Mouse (Mus musculus): Measurements from ENCODE around the gene Scand1. TPM values are rescaled to one million over a fixed set of nuclear protein-coding genes. Genes with fewer than 3 reads are reported as not detected.
A peak's percentile ranks its signal among the peaks of the same experiment; 100 is the strongest.

Scand1 gene
- polyA plus RNA-seq, 1 experiment from 2014 or later, result 119 TPM

GRCm38 (mm10) chr2:156311441-156311840 is 1.1 kb downstream of the Scand1 start:
- peak overlapping the region; percentile 87 for H3K9ac ChIP-seq (replicated peaks; ENCODE audit: low read depth)
- 0 out of 2 replicates have a peak, but pooled peaks cover 3% of the 10 kb centered on the region for H3K4me1 ChIP-seq (ENCODE audit: insufficient read depth, low read depth, low read length)
- ATAC-seq (no peak), DNase-seq (ENCODE audit: low spot score) (peak; percentile 20)
- H3K36me3 ChIP-seq (ENCODE audit: insufficient read depth, low read length), result no peaks in the 10 kb centered on the region
- TF ChIP-seq CTCF (IDR thresholded peaks at IDR 0.05), result no peak
- H3K9me3 ChIP-seq (ENCODE audit: low read length), result no peaks in the 10 kb centered on the region
- 22% methylated on average over 8 of the region's 8 CpGs for WGBS
- H3K27me3 ChIP-seq (replicated peaks; ENCODE audit: insufficient read depth, low read length), result no peaks in the 10 kb centered on the region
- H3K4me2 ChIP-seq (replicated peaks; ENCODE audit: low read depth, low read length), result peak overlapping the region; percentile 76
- H3K27ac ChIP-seq (ENCODE audit: low read length), result peak overlapping the region; percentile 99
- peak overlapping the region; percentile 91 for H3K4me3 ChIP-seq (ENCODE audit: low read depth, low read length)

GRCm38 (mm10) chr2:156310945-156311344 is 1.6 kb downstream of the Scand1 start:
- no peaks in the 10 kb centered on the region for H3K27me3 ChIP-seq (replicated peaks; ENCODE audit: insufficient read depth, low read length)
- H3K36me3 ChIP-seq (ENCODE audit: insufficient read depth, low read length), result no peaks in the 10 kb centered on the region
- DNase-seq (ENCODE audit: low spot score) (no peak), ATAC-seq (no peak)
- no peak overlapping the region for H3K4me2 ChIP-seq (replicated peaks; ENCODE audit: low read depth, low read length)
- no peak overlapping the region for H3K4me3 ChIP-seq (ENCODE audit: low read depth, low read length)
- 0 out of 2 replicates have a peak, but pooled peaks cover 3% of the 10 kb centered on the region for H3K4me1 ChIP-seq (ENCODE audit: insufficient read depth, low read depth, low read length)
- H3K9ac ChIP-seq (replicated peaks; ENCODE audit: low read depth), result no peak overlapping the region
- no peak for TF ChIP-seq EP300 (IDR thresholded peaks at IDR 0.05)
- no peak for TF ChIP-seq CTCF (IDR thresholded peaks at IDR 0.05)
- WGBS, result 92% methylated on average over 5 of the region's 5 CpGs
- no peaks in the 10 kb centered on the region for H3K9me3 ChIP-seq (ENCODE audit: low read length)
- H3K27ac ChIP-seq (ENCODE audit: low read length), result 0 out of 2 replicates have a peak overlapping the region, but pooled peaks have one; percentile 99

GRCm38 (mm10) chr2:156310455-156310854 is 2.0 kb downstream of the Scand1 start:
- DNase-seq (ENCODE audit: low spot score), result no peak
- H3K9me3 ChIP-seq (ENCODE audit: low read length), result no peaks in the 10 kb centered on the region
- H3K27me3 ChIP-seq (replicated peaks; ENCODE audit: insufficient read depth, low read length), result no peaks in the 10 kb centered on the region
- H3K36me3 ChIP-seq (ENCODE audit: insufficient read depth, low read length), result no peaks in the 10 kb centered on the region
- no peak overlapping the region for H3K4me3 ChIP-seq (ENCODE audit: low read depth, low read length)
- no peak for ATAC-seq
- 89% methylated on average over 5 of the region's 5 CpGs for WGBS
- H3K9ac ChIP-seq (replicated peaks; ENCODE audit: low read depth), result no peak overlapping the region
- no peak for TF ChIP-seq EP300 (IDR thresholded peaks at IDR 0.05)
- TF ChIP-seq CTCF (IDR thresholded peaks at IDR 0.05), result no peak
- H3K4me2 ChIP-seq (replicated peaks; ENCODE audit: low read depth, low read length), result no peak overlapping the region
- no peak overlapping the region for H3K27ac ChIP-seq (ENCODE audit: low read length)
- H3K4me1 ChIP-seq (ENCODE audit: insufficient read depth, low read depth, low read length), result 0 out of 2 replicates have a peak, but pooled peaks cover 3% of the 10 kb centered on the region

DNA sequence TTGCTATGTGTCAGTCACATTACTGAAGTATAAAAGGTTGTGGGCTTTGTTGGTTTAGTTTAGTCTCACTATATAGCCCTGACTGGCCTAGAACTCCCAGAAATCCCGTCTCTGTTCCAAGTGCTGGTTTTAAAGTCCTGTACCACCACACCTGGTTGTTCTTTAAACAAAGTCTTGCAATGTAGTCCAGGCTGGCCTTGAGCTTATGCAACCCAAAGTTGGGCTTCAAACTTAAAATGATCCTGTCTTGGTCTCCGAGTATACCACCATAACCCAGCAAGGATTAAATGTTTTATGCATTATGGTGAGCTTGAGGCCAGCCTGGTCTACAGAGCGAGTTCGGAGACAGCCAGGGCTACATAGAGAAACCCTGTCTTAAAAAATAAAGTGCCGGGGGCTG is 2.6 kb downstream of the Scand1 start:
- Histone ChIP-seq H3K27ac (ENCODE audit: low read length) (no peak overlapping the region), H3K4me3 (ENCODE audit: low read depth, low read length) (no peak overlapping the region), H3K4me2 (replicated peaks; ENCODE audit: low read depth, low read length) (no peak overlapping the region), H3K27me3 (replicated peaks; ENCODE audit: insufficient read depth, low read length) (no peaks in the 10 kb centered on the region), H3K9me3 (ENCODE audit: low read length) (no peaks in the 10 kb centered on the region), H3K9ac (replicated peaks; ENCODE audit: low read depth) (no peak overlapping the region), H3K36me3 (ENCODE audit: insufficient read depth, low read length) (no peaks in the 10 kb centered on the region; the same call in 1 of the 2 replicates), H3K4me1 (ENCODE audit: insufficient read depth, low read depth, low read length) (0 out of 2 replicates have a peak, but pooled peaks cover 3% of the 10 kb centered on the region)
- DNase-seq (ENCODE audit: low spot score) (no peak), ATAC-seq (no peak)
- WGBS, result 96% methylated on average over 5 of the region's 5 CpGs
- TF ChIP-seq CTCF (IDR thresholded peaks at IDR 0.05), result no peak
- no peak for TF ChIP-seq EP300 (IDR thresholded peaks at IDR 0.05)

DNA sequence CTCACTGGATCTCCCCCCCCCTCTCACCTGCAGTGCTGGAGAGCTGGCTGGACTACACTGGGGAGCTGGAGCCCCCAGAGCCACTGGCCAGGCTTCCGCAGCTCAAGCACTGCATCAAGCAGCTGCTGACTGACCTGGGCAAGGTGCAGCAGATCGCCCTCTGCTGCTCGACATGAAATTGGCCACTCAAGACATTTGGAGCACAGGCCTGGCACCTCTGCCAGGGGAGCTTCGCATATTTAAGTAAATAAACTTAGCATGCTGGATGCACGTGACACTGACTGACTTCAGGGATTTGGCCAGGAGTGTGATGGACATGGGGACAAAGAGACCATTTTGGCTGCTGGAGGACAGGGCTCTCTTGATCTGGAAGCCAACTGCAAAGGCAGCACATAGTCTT is 5.2 kb downstream of the Scand1 start:
- H3K9me3 ChIP-seq (ENCODE audit: low read length), result no peaks in the 10 kb centered on the region
- DNase-seq (ENCODE audit: low spot score) (peak; percentile 29), ATAC-seq (no peak)
- no peaks in the 10 kb centered on the region for H3K27me3 ChIP-seq (replicated peaks; ENCODE audit: insufficient read depth, low read length)
- H3K27ac ChIP-seq (ENCODE audit: low read length), result no peak overlapping the region
- H3K4me2 ChIP-seq (replicated peaks; ENCODE audit: low read depth, low read length), result no peak overlapping the region
- TF ChIP-seq CTCF (IDR thresholded peaks at IDR 0.05), result peak; percentile 56
- no peak for TF ChIP-seq EP300 (IDR thresholded peaks at IDR 0.05)
- 41% methylated on average over 5 of the region's 5 CpGs for WGBS
- no peak overlapping the region for H3K9ac ChIP-seq (replicated peaks; ENCODE audit: low read depth)
- peaks cover 12% of the 10 kb centered on the region; the same call in 1 of the 2 replicates for H3K36me3 ChIP-seq (ENCODE audit: insufficient read depth, low read length)
- H3K4me1 ChIP-seq (ENCODE audit: insufficient read depth, low read depth, low read length), result no peaks in the 10 kb centered on the region
- no peak overlapping the region for H3K4me3 ChIP-seq (ENCODE audit: low read depth, low read length)

DNA sequence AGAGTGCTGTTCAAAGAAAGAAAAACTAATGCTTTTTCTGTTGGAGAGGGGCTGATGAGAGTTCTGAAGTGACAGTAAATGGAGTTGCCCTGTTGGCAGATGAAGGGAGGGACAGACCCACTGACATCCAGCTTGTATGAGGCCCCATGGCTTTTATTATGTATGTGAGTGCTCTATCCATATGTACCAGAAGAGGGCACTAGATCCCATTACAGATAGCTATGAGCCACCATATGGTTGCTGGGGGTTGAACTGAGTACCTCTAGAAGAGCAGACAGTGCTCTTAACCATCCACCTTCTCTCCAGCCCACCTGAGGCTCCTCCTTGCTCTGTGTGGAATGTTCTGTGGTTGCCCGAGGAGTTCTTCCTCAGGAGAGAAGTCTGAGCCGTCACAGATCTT is 6.7 kb downstream of the Scand1 start:
- DNase-seq (ENCODE audit: low spot score), result peak; percentile 78
- no peaks in the 10 kb centered on the region for H3K4me1 ChIP-seq (ENCODE audit: insufficient read depth, low read depth, low read length)
- H3K27me3 ChIP-seq (replicated peaks; ENCODE audit: insufficient read depth, low read length), result no peaks in the 10 kb centered on the region
- peak; percentile 52; the same call in 1 of the 2 replicates for ATAC-seq
- TF ChIP-seq EP300 (IDR thresholded peaks at IDR 0.05), result no peak
- TF ChIP-seq CTCF (IDR thresholded peaks at IDR 0.05), result peak; percentile 77
- H3K36me3 ChIP-seq (ENCODE audit: insufficient read depth, low read length), result peaks cover 16% of the 10 kb centered on the region; the same call in 1 of the 2 replicates
- H3K9me3 ChIP-seq (ENCODE audit: low read length), result no peaks in the 10 kb centered on the region
- H3K27ac ChIP-seq (ENCODE audit: low read length), result no peak overlapping the region
- no peak overlapping the region for H3K9ac ChIP-seq (replicated peaks; ENCODE audit: low read depth)
- 72% methylated on average over 2 of the region's 2 CpGs for WGBS
- H3K4me3 ChIP-seq (ENCODE audit: low read depth, low read length), result no peak overlapping the region
- no peak overlapping the region for H3K4me2 ChIP-seq (replicated peaks; ENCODE audit: low read depth, low read length)

GRCm38 (mm10) chr2:156304351-156304750 is 8.2 kb downstream of the Scand1 start:
- ATAC-seq, result no peak

More at GRCm38 (mm10) chr2:156304351-156304750, 8.2 kb downstream of the Scand1 start:
- DNase-seq (ENCODE audit: low spot score), result no peak
- no peak overlapping the region for H3K27ac ChIP-seq (ENCODE audit: low read length)
- H3K27me3 ChIP-seq (replicated peaks; ENCODE audit: insufficient read depth, low read length), result no peaks in the 10 kb centered on the region
- 95% methylated on average over 4 of the region's 4 CpGs for WGBS
- peaks cover 17% of the 10 kb centered on the region; the same call in 1 of the 2 replicates for H3K36me3 ChIP-seq (ENCODE audit: insufficient read depth, low read length)
- no peak overlapping the region for H3K4me3 ChIP-seq (ENCODE audit: low read depth, low read length)
- H3K9ac ChIP-seq (replicated peaks; ENCODE audit: low read depth), result no peak overlapping the region
- no peak for TF ChIP-seq CTCF (IDR thresholded peaks at IDR 0.05)
- no peak for TF ChIP-seq EP300 (IDR thresholded peaks at IDR 0.05)
- no peaks in the 10 kb centered on the region for H3K9me3 ChIP-seq (ENCODE audit: low read length)
- no peak overlapping the region for H3K4me2 ChIP-seq (replicated peaks; ENCODE audit: low read depth, low read length)
- H3K4me1 ChIP-seq (ENCODE audit: insufficient read depth, low read depth, low read length), result no peaks in the 10 kb centered on the region

Data from lung, postnatal 0 days (tissue).